Mouse (Mus musculus): ENCODE measurements around the gene Smarcc2. TPM values are rescaled to one million over a fixed set of nuclear protein-coding genes. Genes with fewer than 3 reads are reported as not detected.
"Not testable (repeated sequence)": the region's sequence is repeated elsewhere in the genome, so short reads cannot be mapped to it uniquely, and the experiment has no call there.

Smarcc2 gene
- polyA plus RNA-seq, 1 experiment: 91.5 TPM

- no peak for DNase-seq (ENCODE audit: low spot score)
Observed at GRCm38 (mm10) chr10:128442718-128443117, 16.3 kb upstream of the Smarcc2 start.

DNA sequence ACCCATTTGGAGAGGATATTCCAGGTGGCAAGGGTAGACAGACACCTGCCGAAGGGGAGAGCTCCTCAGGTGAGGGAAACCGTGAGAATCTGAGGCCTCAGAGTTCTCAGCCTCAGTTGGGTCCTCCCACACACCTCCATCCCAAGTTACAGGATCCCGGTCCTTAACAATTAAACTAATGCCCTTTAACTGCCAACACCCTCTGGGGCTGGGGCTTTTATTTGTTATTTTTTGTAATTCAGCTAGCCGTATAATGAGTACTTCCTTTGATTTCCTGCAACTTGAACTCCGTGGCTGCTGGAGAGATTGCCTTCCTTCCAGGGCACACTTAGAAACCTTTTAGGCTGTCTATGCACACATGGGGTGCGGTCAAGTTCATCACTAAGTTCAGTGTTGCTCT is 14.7 kb upstream of the Smarcc2 start:
- no peak for DNase-seq (ENCODE audit: low spot score)

DNA sequence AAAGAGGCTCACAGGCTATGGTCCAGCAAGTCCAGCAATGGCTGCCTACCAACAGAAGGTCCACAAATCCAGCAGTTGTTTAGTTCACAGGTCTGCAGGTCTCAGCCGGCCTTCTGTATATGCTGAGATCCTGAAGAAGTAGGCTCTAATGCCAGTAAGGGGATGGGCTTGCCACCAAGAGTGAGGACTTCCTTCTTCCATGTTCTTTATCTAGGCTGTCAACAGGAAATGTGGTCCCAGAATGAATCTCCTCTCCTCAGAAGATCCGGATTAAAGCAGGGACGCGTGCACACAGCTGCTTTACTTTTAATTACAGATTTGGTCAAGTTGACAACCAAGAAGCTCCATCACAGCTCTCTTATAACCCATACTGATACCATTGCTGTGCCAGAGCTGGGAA is 13.6 kb upstream of the Smarcc2 start:
- DNase-seq (ENCODE audit: low spot score): no peak

GRCm38 (mm10) chr10:128451014-128451413 is 8.0 kb upstream of the Smarcc2 start:
- no peak for DNase-seq (ENCODE audit: low spot score)

- DNase-seq (ENCODE audit: low spot score): no peak
Observed at GRCm38 (mm10) chr10:128454471-128454870, 4.6 kb upstream of the Smarcc2 start.

GRCm38 (mm10) chr10:128455280-128455679 is 3.8 kb upstream of the Smarcc2 start:
- DNase-seq (ENCODE audit: low spot score): no peak

DNA sequence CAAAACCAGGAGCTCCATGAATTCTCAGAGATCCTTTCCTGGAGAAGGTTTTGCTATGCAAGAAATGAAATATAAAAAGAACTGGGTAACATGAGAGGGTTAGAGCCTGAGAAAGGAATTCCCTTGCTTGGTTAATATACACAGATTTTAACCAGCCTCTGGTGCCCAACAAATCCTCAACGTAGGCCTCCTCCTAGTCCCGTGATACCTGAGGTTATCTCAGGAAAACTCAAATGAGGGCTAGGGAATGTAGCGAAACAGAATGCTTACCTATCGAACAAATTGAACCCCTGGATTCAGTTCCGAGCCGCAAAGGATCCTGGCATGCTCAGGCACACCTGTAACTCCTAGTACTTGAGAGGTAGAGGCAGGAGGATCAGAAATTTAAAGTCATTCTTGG is 1.4 kb upstream of the Smarcc2 start:
- no peak for DNase-seq (ENCODE audit: low spot score)

DNA sequence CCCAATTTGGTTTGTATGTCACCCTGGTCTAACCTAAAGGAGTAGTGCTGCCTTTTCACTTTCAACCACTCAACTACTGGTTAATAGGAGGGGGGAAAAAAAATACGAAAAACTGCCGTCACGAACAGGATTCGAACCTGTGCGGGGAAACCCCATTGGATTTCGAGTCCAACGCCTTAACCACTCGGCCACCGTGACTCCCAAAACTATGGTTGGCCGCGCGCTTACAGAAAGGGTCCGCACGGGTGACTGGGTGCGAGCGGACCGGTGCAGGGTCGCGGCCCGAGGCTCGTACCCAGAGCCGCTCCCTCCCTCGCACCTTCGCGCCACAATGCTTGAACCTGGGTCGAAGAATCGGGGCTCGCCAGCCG is 715 bp upstream of the Smarcc2 start:
- peak; percentile 97 for DNase-seq (ENCODE audit: low spot score)

DNA sequence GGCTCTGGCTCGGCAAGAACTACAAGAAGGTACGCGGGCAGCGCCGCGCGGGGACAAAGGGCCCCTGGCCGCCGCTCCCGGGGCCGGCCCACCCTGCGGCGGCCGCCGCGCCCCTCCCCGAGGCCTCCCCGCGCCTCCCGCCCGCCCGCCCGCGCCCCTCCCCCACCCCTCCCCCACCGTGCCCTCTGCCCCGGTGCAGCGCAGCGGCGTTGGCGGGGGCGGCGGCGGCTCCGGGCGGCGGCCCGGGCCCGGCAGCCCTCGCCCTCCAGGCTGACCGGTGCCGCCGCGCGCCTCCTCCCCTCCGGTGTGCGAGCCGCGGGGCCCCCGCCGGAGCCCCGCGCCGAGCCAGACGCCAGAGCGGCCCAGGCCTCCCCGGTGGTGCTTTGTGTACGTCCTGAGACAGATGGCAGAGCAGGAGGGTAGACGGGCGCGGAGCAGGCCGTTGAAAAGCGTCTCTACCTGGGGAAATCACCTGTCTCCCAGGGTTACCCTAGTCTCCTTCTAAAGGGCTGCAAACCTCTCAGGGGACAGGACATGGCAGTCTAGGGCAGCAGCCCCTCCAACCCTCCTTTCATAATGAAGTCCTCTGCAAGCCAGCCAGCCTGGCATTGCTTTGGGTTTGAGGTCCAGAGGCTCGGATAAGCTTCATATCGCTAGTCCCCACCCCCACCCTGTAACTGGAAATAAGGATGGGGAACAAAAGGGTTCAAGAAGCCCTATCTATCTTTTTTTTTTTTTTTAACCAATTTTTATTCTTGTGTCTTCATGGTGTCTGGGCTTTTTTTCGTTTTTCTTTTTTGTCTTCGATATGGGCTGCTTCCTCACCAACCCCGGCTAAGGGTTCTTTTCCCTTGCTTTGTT is 591 bp downstream of the Smarcc2 start:
- peak; percentile 53 for DNase-seq (ENCODE audit: low spot score)

DNA sequence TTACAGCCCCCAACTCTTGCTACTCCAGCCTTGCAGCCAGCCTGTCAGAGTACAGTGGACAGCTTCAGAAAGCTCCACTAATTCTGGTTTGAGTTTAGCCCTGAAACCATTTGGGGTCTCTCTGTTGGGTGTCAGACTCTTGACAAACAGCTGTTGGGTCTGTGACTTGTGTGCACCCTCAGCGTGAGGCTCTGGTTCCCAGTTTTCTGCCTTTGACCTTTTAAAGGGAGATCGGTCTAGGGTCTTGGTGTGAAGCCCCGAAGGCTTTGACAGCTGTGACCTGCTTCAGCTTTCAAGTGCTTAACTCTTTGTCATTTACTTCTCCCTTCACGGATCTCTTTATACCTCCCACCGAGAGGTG is 1.2 kb downstream of the Smarcc2 start:
- DNase-seq (ENCODE audit: low spot score): no peak

DNA sequence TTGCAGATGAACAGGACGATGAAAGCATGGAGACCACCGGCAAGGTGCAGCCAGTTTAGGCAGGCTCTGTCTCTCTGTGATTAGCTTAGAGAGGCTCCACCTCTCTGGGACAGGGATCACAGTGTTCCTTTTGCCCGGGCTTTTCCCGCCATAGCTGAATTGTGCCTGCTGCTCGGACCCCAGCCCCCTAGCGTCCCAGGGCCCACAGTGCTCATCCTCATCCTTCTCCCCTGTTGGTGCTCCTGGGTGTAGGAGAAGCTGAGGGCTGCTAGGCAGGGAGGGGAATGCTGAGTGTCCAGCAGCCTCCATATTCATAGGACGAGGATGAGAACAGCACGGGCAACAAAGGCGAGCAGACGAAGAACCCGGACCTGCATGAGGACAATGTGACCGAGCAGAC is 15.3 kb downstream of the Smarcc2 start:
- DNase-seq (ENCODE audit: low spot score): no peak

GRCm38 (mm10) chr10:128486370-128486769 is 27.3 kb downstream of the Smarcc2 start:
- DNase-seq (ENCODE audit: low spot score): no peak

DNA sequence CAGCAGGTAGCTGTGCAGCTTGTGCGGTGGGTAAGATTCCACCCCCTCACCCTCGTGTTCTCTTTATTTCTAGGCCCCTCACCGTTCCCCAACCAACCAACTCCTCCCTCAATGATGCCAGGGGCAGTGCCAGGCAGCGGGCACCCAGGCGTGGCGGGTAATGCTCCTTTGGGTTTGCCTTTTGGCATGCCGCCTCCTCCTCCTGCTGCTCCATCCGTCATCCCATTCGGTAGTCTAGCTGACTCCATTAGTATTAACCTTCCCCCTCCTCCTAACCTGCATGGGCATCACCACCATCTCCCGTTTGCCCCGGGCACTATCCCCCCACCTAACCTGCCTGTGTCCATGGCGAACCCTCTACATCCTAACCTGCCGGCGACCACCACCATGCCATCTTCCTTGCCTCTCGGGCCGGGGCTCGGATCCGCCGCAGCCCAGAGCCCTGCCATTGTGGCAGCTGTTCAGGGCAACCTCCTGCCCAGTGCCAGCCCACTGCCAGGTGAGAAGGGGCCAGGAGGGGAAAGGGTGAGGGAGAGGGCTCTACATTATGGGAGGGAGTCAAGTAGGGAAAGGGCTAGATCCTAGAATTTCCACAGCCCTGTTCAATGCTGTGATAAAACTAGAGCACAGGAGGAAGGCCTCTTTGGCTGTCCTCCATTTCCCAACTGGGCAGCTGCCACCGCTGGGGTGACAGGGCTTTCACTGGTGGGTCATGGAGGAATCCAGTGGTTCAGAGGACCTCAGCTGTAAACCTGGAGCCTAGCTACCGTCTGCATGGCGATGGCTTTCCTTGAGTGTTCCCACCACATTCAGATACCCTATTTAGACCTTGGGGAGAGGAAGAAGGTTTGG is 29.0 kb downstream of the Smarcc2 start:
- DNase-seq (ENCODE audit: low spot score): no peak

GRCm38 (mm10) chr10:128488776-128489175 is 29.7 kb downstream of the Smarcc2 start:
- DNase-seq (ENCODE audit: low spot score): no peak

GRCm38 (mm10) chr10:128489380-128489779 is 30.3 kb downstream of the Smarcc2 start:
- DNase-seq (ENCODE audit: low spot score): no peak

GRCm38 (mm10) chr10:128489785-128490184 is 30.7 kb downstream of the Smarcc2 start:
- no peak for DNase-seq (ENCODE audit: low spot score)

DNA sequence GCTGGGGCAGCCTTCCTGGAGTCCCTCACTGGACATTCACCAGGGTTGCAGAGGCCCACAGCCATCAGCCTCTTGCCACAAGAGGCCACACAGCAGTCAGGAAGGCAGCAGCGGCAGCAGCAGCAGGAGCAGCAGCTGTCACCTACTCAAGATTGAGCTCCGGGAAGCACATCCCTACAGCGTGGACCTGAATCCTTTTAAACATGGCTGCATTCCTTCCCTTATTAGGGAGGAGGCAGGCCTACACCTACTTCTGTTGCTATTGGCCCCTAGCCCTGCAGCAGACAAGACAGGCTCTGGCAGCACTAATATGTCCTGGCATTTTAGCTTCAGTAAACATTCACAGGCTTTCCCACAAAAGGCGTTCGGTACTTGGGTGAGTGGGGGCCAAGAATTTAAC is 31.2 kb downstream of the Smarcc2 start:
- DNase-seq (ENCODE audit: low spot score): no peak

DNA sequence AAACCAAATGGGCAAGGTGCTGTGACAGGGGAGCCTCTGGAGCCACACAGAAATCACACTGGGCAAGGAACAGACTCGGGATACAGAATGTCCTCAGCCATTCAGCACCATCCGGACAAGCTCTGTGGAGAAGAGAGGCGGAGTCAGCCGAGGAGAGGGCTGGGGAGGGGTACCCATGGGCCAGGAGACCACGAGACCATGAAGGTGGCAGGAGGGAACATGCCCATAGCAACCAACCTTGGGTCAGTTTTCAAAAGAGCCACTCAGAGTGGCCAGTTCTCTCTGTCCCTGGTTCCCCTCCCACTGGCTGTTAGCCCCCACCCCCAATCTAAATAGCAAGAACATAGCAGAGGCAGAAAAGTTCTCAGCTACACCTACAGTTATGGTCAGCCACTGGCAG is 31.9 kb downstream of the Smarcc2 start:
- no peak for DNase-seq (ENCODE audit: low spot score)

GRCm38 (mm10) chr10:128491495-128491894 is 32.4 kb downstream of the Smarcc2 start:
- DNase-seq (ENCODE audit: low spot score): no peak

GRCm38 (mm10) chr10:128492051-128492450 is 33.0 kb downstream of the Smarcc2 start:
- DNase-seq (ENCODE audit: low spot score): not testable (repeated sequence)

- DNase-seq (ENCODE audit: low spot score): peak; percentile 58
Observed at GRCm38 (mm10) chr10:128492633-128493311, 33.7 kb downstream of the Smarcc2 start.

- no peak for DNase-seq (ENCODE audit: low spot score)
Observed at GRCm38 (mm10) chr10:128493319-128493694, 34.3 kb downstream of the Smarcc2 start.

Data from urinary bladder, adult 2 months (tissue).